Mouse (Mus musculus) midbrain, embryonic 13.5 days (tissue): Measurements from ENCODE around the gene Flt1. TPM values are rescaled to one million over a fixed set of nuclear protein-coding genes. Genes with fewer than 3 reads are reported as not detected.
A peak's percentile ranks its signal among the peaks of the same experiment; 100 is the strongest.

ENCODE experiments used
- ATAC-seq: fragments of 200-750 bp; cut with Nextera tagmentation; 2 replicates; pipeline ENCODE4 v1.8.0; 2017; ENCODE audit warnings: mild to moderate bottlenecking, moderate TSS enrichment, moderate library complexity
- H3K27ac ChIP-seq: fragments of 300-500 bp; sonication (generic); 2 replicates; pipeline ENCODE4 v1.5.1; 2015; ENCODE audit warnings: inconsistent platforms, mild to moderate bottlenecking, moderate library complexity
- H3K27me3 ChIP-seq: fragments of 300-500 bp; sonication (generic); 2 replicates; pipeline ENCODE4 v1.6.1; 2015; ENCODE audit warnings: mild to moderate bottlenecking, inconsistent platforms
- H3K36me3 ChIP-seq: fragments of 300-500 bp; sonication (generic); 2 replicates; pipeline ENCODE4 v1.6.1; 2015; ENCODE audit warnings: mild to moderate bottlenecking, inconsistent platforms
- H3K4me1 ChIP-seq: fragments of 300-500 bp; sonication (generic); replicated peaks from 2 replicates; pipeline ENCODE4 v1.6.1; 2015; ENCODE audit warnings: inconsistent platforms
- H3K4me2 ChIP-seq: fragments of 300-500 bp; sonication (generic); replicated peaks from 2 replicates; pipeline ENCODE4 v1.6.1; 2015; ENCODE audit warnings: moderate library complexity, mild to moderate bottlenecking, inconsistent platforms
- H3K4me3 ChIP-seq: fragments of 300-500 bp; sonication (generic); replicated peaks from 2 replicates; pipeline ENCODE4 v1.5.1; 2015; ENCODE audit warnings: mild to moderate bottlenecking, inconsistent platforms
- H3K9ac ChIP-seq: fragments of 300-500 bp; sonication (generic); replicated peaks from 2 replicates; pipeline ENCODE4 v1.6.1; 2015; ENCODE audit warnings: mild to moderate bottlenecking, inconsistent platforms
- H3K9me3 ChIP-seq: fragments of 300-500 bp; sonication (generic); 2 replicates; pipeline ENCODE4 v1.6.1; 2016; ENCODE audit warnings: mild to moderate bottlenecking, inconsistent platforms
- WGBS: fragments of 180-500 bp; shearing (Covaris S2); methylation state at CpG from one replicate; pipeline ENCODE4 v1.1.7; 2015; 5-methylcytosine and 5-hydroxymethylcytosine counted together
- polyA plus RNA-seq: library from polyadenylated mRNA; unstranded; fragments of >200 nt; fragmentation: Nextera tagmentation; extraction: Ambion mirVana; gene quantifications from 2 replicates; pipeline ENCODE4 v1.2.1, GENCODE M21; 2015

The Flt1 gene
- polyA plus RNA-seq, 1 experiment from 2014 or later, result 9.9 TPM

DNA sequence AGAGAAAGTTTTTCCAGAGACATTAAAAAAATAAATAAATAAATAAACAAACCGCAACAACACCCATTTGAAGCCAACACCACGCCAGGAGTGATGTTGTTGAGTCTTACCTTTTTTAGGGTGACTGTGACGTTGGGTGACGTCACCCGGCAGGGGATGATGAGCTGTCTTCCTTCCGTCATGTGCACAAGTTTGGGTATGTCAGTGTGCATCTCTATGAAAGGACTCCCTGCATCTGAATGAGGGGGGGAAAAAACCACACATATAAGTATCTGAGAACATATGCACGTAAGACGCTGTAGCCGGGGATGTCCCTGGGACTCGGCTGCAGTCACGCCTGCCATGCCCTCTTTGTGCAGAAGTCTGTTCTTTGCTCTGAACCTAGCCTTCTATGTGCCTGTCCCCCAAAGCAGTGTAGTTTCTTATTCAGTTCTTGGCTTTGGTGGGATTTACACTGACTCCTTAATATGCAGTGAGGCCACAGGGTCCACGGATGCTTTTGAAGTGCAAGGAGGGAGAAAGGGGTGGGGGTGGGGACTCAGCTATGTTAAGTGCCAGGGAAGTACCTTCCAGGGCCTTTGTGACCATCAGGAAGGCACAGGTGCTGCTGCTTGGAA is 42.0 kb downstream of the Flt1 start:
- Histone ChIP-seq H3K36me3 (no peaks in the 10 kb centered on the region), H3K4me1 (peaks cover 11% of the 10 kb centered on the region), H3K27ac (no peak overlapping the region), H3K4me3 (no peak overlapping the region), H3K4me2 (no peak overlapping the region), H3K9me3 (no peaks in the 10 kb centered on the region), H3K9ac (no peak overlapping the region), H3K27me3 (no peaks in the 10 kb centered on the region)
- WGBS, result 82% methylated on average over 12 of the region's 12 CpGs
- ATAC-seq, result no peak

DNA sequence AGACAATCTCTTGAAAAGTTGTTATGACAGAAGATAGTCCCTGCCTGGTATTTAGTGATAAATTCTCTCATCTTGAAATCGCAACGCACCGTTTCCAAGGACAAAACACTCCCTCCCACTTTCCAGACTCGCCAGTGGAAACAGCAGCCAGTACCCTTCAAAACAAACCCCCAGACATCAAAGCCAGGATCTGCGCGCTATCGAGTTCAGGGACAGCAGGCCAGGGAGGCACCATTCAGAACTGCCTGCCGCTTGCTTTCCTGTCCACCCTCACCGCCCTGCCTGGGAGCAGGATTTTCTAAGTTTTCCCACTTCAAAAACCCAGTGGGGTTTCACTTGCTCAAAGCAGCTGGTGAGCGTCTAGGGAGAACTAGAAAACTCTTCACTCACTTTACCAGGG is 44.6 kb downstream of the Flt1 start:
- no peak for ATAC-seq
- no peak overlapping the region; the same call in 1 of the 2 replicates for H3K4me2 ChIP-seq
- no peak overlapping the region for H3K9ac ChIP-seq
- H3K9me3 ChIP-seq, result no peaks in the 10 kb centered on the region
- WGBS, result 31% methylated on average over 10 of the region's 10 CpGs
- H3K4me1 ChIP-seq, result peaks cover 11% of the 10 kb centered on the region
- H3K27me3 ChIP-seq, result no peaks in the 10 kb centered on the region
- H3K4me3 ChIP-seq, result no peak overlapping the region
- no peaks in the 10 kb centered on the region for H3K36me3 ChIP-seq
- no peak overlapping the region; the same call in 1 of the 2 replicates for H3K27ac ChIP-seq

DNA sequence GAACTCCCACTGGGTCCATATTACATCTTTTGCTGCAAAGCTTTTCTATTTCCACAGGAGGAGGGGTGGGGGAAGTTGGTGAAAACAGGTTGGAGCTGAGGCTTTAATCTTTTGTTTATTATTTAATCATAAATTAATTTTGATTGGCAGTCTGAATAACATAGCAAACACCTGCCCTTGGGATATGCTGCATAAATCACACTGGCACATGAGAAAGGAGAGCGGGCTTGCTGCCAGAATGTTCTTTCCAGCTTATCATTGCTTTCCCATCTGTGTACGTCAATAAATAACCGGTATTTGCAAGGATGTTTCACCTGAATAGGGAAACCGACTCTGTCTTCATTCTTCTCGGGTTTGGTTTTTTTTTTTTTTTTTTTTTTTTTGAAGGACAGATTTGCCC is 45.1 kb downstream of the Flt1 start:
- ATAC-seq, result no peak
- 74% methylated on average over 5 of the region's 5 CpGs for WGBS
- Histone ChIP-seq H3K4me2 (no peak overlapping the region), H3K4me3 (no peak overlapping the region), H3K27me3 (no peaks in the 10 kb centered on the region), H3K27ac (no peak overlapping the region; the same call in 1 of the 2 replicates), H3K9me3 (no peaks in the 10 kb centered on the region), H3K9ac (no peak overlapping the region), H3K4me1 (peaks cover 11% of the 10 kb centered on the region), H3K36me3 (no peaks in the 10 kb centered on the region)

DNA sequence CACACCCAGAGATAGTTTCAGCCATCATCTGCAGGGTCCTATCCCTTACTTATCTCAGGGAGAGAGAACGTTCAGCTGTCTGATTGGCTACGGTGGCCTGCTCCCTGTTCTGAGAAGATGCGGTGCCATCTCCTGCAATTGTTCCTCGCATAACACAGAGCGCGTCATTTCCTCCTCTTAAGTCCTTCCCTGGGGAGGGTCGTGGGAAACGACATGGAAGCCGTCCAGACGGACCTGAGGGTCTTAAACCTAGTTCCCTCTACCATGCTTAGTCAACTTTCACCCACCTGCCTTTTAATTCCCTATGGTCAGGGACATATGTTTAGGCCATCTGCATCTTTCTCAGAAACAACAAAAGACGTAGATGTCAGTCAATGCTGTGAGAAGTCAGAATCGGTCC is 46.5 kb downstream of the Flt1 start:
- no peak for ATAC-seq
- Histone ChIP-seq H3K9me3 (no peaks in the 10 kb centered on the region), H3K9ac (no peak overlapping the region)

DNA sequence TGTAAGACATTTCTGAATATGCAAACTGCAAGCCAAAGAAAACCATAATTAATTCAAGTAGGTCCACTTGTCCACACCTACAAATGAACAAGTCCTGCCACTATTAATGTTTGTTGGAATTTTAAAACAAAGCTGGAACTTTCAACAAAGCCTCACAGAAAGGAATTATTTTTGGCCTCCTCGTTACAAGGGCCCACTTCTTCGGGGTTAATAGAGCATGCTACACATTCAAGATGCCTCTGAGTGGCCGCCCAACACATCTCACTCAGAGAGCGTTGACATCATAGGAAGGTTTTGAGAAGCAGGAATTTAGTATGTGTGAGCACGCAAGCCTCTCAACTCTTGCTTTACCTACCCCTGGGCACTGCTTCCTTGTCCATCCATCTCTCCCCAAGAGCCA is 50.0 kb downstream of the Flt1 start:
- no peak for ATAC-seq
- Histone ChIP-seq H3K9ac (no peak overlapping the region), H3K4me2 (no peak overlapping the region), H3K27ac (no peak overlapping the region), H3K4me3 (no peak overlapping the region), H3K36me3 (no peaks in the 10 kb centered on the region), H3K9me3 (no peaks in the 10 kb centered on the region), H3K27me3 (no peaks in the 10 kb centered on the region), H3K4me1 (peaks cover 3% of the 10 kb centered on the region; the same call in 1 of the 2 replicates)
- 80% methylated on average over 5 of the region's 5 CpGs for WGBS

More for the DNA sequence above, 46.5 kb downstream of the Flt1 start:
- H3K36me3 ChIP-seq, result no peaks in the 10 kb centered on the region
- no peak overlapping the region for H3K4me2 ChIP-seq
- peaks cover 11% of the 10 kb centered on the region for H3K4me1 ChIP-seq
- H3K27ac ChIP-seq, result no peak overlapping the region
- H3K4me3 ChIP-seq, result no peak overlapping the region
- 70% methylated on average over 12 of the region's 12 CpGs for WGBS
- no peaks in the 10 kb centered on the region for H3K27me3 ChIP-seq

DNA sequence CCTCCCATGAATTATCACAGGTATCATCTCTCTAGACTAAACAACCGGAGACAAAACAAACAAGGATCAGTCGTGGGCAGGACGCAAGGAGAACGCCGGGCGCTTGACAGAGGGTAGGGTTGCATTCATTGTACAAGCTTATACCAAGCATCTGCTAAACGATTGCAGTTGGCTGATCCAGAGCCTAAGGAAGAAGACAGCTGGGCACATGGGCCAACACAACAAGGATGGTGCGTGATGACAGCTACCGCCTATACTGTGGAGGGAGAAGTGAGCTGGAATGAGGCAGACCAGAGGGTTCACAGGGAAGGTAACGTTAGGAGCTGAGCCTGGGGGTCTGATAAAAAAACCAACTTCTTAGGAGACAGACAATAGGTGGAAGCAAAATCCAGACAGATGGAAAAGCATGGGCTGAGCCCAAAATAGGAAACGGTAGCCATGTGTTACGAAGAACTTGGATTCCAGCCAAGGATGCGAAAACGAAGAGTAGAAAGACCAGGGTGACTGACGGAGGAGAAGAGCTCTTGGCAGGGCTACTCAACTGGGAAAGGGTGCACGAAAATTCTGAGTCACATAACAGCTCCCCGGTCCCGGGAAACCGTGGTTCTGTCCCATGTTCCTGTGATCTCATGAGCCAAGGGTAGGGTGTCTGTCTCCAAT is 53.9 kb downstream of the Flt1 start:
- no peak overlapping the region for H3K9ac ChIP-seq
- H3K36me3 ChIP-seq, result no peaks in the 10 kb centered on the region
- H3K27me3 ChIP-seq, result no peaks in the 10 kb centered on the region
- no peak overlapping the region for H3K4me3 ChIP-seq
- no peaks in the 10 kb centered on the region for H3K9me3 ChIP-seq
- no peaks in the 10 kb centered on the region for H3K4me1 ChIP-seq
- H3K4me2 ChIP-seq, result no peak overlapping the region
- H3K27ac ChIP-seq, result no peak overlapping the region
- no peak for ATAC-seq
- WGBS, result 88% methylated on average over 19 of the region's 19 CpGs

DNA sequence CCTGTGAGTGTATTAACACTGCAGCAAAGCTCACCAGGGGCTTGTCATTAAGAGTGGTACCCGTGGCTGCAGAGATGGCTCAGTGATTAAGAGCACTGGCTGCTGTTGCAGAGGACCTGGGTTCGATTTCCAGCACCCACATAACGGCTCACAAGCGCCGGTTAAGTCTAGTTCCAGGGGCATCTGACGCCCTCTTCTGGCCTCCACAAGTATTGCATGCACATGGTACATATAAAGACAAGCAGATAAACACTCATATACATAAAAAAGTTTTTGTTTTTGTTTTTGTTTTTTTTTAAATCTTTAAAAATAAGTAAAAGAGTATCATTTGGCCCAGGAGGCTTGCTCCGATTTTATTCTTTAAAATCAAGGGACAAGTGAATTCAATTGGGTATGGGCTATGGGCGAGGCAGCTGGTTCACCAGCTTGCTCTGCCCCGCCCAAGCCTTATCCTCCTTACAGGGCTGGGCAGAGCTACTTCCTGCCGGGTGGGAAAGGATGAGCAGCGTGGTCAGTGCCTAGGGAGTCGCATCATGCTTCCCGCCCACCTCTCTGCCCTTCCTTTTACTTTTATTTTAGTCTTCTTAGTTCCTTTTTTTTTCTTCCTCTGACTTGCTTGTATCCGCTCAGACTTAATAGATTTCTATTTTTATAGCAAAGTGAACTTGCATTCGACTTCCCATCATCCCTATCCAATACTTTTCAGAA is 57.0 kb downstream of the Flt1 start:
- H3K27me3 ChIP-seq, result no peaks in the 10 kb centered on the region
- H3K9me3 ChIP-seq, result no peaks in the 10 kb centered on the region
- ATAC-seq, result no peak
- H3K4me1 ChIP-seq, result no peaks in the 10 kb centered on the region
- H3K4me2 ChIP-seq, result no peak overlapping the region
- no peak overlapping the region for H3K4me3 ChIP-seq
- no peak overlapping the region for H3K9ac ChIP-seq
- H3K36me3 ChIP-seq, result no peaks in the 10 kb centered on the region
- WGBS, result 89% methylated on average over 15 of the region's 15 CpGs
- H3K27ac ChIP-seq, result no peak overlapping the region

DNA sequence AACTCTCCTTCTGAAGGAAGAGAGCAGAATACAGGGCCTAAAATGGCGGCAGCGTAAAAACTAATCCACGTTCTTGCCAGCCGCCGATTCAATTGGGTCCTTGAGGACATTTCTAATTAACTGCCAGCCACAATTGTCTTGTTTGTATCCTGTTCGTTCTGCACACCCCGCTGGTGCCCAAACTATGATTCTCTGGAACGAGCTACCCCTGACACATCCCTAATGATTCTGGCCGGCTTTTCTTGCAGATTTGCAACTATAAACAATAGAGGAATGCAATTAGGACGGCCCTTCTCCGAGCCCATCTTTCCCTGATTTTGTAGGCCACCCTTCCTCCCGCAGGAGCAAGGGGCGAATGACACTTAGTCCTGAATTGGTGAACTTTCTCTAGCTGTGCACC is 59.9 kb downstream of the Flt1 start:
- Histone ChIP-seq H3K4me2 (no peak overlapping the region), H3K36me3 (no peaks in the 10 kb centered on the region), H3K9ac (no peak overlapping the region), H3K4me3 (no peak overlapping the region), H3K27ac (no peak overlapping the region), H3K4me1 (no peaks in the 10 kb centered on the region), H3K9me3 (no peaks in the 10 kb centered on the region), H3K27me3 (no peaks in the 10 kb centered on the region)
- ATAC-seq, result no peak
- WGBS, result 86% methylated on average over 13 of the region's 13 CpGs

DNA sequence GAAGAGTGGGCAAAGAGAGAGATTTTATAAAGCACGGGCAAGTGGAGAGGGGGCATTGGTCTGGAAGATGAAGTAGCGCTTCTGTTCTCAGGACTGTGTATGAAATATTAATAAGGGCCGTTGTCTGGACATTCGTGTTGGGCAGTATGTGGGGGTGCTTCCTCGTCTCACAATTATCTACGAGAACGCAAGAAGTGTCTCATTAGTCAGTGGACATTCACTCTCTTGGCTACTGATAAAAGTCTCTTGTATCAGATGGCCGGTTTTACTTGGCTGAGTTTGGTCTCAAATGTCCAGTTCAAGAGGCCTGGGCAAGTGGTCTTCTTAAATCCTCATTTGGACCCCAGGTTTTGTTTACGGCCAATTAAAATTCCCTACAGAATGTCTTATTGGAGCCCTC is 60.4 kb downstream of the Flt1 start:
- H3K4me1 ChIP-seq, result no peaks in the 10 kb centered on the region
- ATAC-seq, result no peak
- H3K36me3 ChIP-seq, result no peaks in the 10 kb centered on the region
- no peak overlapping the region for H3K9ac ChIP-seq
- no peaks in the 10 kb centered on the region for H3K9me3 ChIP-seq
- no peak overlapping the region for H3K4me3 ChIP-seq
- H3K27ac ChIP-seq, result no peak overlapping the region
- H3K4me2 ChIP-seq, result no peak overlapping the region
- no peaks in the 10 kb centered on the region for H3K27me3 ChIP-seq
- 90% methylated on average over 9 of the region's 9 CpGs for WGBS

DNA sequence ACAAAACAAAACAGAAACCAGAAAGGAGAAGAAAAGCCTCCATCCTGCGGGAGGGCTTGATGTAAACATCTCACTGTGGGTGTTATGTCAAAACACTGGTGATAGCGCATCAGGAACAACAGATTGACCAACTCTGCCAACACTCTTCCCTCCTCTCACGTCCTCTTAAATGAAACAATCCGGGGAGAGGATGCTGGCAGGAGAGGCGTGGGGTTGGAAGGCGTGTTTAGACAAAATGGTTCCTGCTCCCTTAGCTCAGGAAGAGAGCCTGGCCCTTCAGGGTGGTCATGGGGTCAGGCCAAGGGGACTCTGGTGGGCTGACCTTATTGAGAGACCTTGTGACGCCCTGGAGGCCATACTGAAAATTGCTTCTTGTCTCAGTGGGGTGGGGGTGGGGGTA is 65.9 kb downstream of the Flt1 start:
- Histone ChIP-seq H3K9ac (no peak overlapping the region), H3K4me1 (no peaks in the 10 kb centered on the region), H3K27ac (no peak overlapping the region), H3K36me3 (no peaks in the 10 kb centered on the region), H3K27me3 (no peaks in the 10 kb centered on the region), H3K4me3 (no peak overlapping the region), H3K4me2 (no peak overlapping the region), H3K9me3 (no peaks in the 10 kb centered on the region)
- 83% methylated on average over 7 of the region's 7 CpGs for WGBS
- ATAC-seq, result no peak

DNA sequence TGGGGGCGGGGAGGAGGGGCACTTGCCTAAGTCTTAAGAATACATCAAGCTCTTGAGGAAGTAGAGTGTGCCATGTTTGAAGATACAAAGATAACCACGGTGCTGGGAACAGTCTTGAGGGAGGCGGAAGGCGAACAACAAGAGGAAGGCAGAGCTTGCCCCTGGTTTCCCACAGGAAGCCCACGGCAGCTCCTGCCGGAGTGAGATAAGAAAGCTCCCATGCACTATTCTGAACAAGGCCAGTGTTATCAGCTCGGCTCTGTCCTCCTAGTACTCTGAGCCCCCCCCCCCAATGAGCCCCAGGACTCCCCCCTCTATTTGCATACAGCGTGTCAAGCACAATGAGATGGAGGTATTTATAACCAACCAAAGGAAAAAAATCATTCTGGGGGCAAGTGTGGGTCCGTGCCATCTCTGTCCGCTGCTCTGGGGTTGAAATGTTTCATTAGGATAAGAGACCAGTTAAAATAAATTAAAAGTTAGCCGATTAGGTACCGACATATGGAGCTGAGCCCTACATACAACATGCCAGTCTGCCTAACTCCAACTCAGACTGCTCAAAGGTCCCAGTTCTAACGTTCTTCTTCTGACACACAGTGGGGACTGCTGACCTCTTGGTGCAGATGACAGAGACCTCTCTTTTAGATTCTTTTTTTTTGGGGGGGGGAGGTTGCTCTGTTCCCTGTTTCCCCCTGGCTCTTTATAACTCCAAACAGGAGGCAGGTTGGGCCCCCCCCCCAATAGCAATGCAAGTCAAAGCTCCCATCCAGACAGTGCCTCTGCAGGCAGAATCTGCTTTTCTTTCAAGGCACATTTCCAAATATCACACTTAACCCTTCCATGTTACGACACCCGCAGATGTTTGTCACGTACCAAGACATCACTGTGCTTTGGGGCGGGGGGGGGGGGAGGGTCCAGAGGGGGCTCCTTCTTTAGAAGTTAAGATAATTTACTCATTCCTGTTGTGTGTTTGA is 67.6 kb downstream of the Flt1 start:
- ATAC-seq, result peak; percentile 69
- Histone ChIP-seq H3K4me1 (no peaks in the 10 kb centered on the region), H3K36me3 (no peaks in the 10 kb centered on the region), H3K4me3 (no peak overlapping the region), H3K27me3 (no peaks in the 10 kb centered on the region), H3K9ac (no peak overlapping the region), H3K9me3 (0 out of 2 replicates have a peak, but pooled peaks cover 2% of the 10 kb centered on the region), H3K4me2 (no peak overlapping the region), H3K27ac (no peak overlapping the region; the same call in 1 of the 2 replicates)
- 57% methylated on average over 17 of the region's 17 CpGs for WGBS
